Mouse (Mus musculus) forebrain, embryonic 16.5 days (tissue): ENCODE measurements at regions not wholly inside any gene's neighbourhood (a gene's known extent, or its start where the extent isn't known, plus 50 kb on each side); places are given as distances from the start of the nearest gene placed in this dataset.
A peak's percentile ranks its signal among the peaks of the same experiment; 100 is the strongest.

Experiments used
- ATAC-seq: fragments of 200-750 bp; cut with Nextera tagmentation; 2 replicates; pipeline ENCODE4 v1.8.0; 2017; ENCODE audit warnings: mild to moderate bottlenecking, moderate library complexity
- H3K27ac ChIP-seq: fragments of 300-500 bp; sonication (generic); 2 replicates; pipeline ENCODE4 v1.5.1; 2014; ENCODE audit warnings: low read length, control low read depth
- H3K27me3 ChIP-seq: fragments of 300-500 bp; sonication (generic); replicated peaks from 2 replicates; pipeline ENCODE4 v1.6.1; 2014; ENCODE audit warnings: low read length; ENCODE audit not compliant: control insufficient read depth, insufficient read depth
- H3K36me3 ChIP-seq: fragments of 300-500 bp; sonication (generic); 2 replicates; pipeline ENCODE4 v1.6.1; 2014; ENCODE audit not compliant: control insufficient read depth, insufficient read depth
- H3K4me1 ChIP-seq: fragments of 300-500 bp; sonication (generic); replicated peaks from 2 replicates; pipeline ENCODE4 v1.6.1; 2014; ENCODE audit warnings: low read length; ENCODE audit not compliant: control insufficient read depth, insufficient read depth
- H3K4me2 ChIP-seq: fragments of 300-500 bp; sonication (generic); 2 replicates; pipeline ENCODE4 v1.6.1; 2014; ENCODE audit warnings: mild to moderate bottlenecking, low read length, control low read depth
- H3K4me3 ChIP-seq: fragments of 300-500 bp; sonication (generic); replicated peaks from 2 replicates; pipeline ENCODE4 v1.5.1; 2014; ENCODE audit warnings: mild to moderate bottlenecking, low read length, control low read depth
- H3K9ac ChIP-seq: fragments of 300-500 bp; sonication (generic); replicated peaks from 2 replicates; pipeline ENCODE4 v1.6.1; 2014; ENCODE audit warnings: low read depth, low read length, control low read depth
- H3K9me3 ChIP-seq: fragments of 300-500 bp; sonication (generic); 2 replicates; pipeline ENCODE4 v1.6.1; 2016; ENCODE audit warnings: low read length; ENCODE audit not compliant: control insufficient read depth
- WGBS: fragments of 180-500 bp; shearing (Covaris S2); extraction: QIAGEN DNeasy Blood & Tissue Kit; methylation state at CpG from one replicate; pipeline ENCODE4 v1.1.7; 2014; 5-methylcytosine and 5-hydroxymethylcytosine counted together

DNA sequence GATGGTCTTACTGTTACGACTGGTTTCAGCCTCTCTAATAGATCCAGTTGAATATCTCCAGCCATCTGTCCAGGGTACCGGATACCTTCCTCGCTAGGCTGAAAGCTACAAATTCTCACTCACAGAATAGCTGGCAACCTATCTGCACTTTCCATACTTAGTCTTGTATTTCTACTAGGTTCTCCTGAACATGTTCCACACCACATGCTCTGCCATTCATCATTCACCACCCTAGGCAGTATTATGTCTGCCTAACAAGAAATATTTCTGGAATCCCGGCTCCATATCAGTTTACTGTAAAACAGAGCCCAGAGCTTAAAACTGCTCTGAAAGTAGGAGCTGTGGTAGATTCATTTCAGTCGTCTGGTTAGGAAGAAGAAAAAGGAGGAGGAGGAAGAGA, 1224.5 kb upstream of the Lrrc6 start:
- Histone ChIP-seq H3K9ac (no peak overlapping the region), H3K27me3 (no peaks in the 10 kb centered on the region), H3K36me3 (no peaks in the 10 kb centered on the region), H3K4me1 (no peaks in the 10 kb centered on the region), H3K4me3 (no peak overlapping the region), H3K9me3 (no peaks in the 10 kb centered on the region), H3K27ac (no peak overlapping the region), H3K4me2 (no peak overlapping the region)
- no peak for ATAC-seq
- 86% methylated on average over 5 of the region's 5 CpGs for WGBS

DNA sequence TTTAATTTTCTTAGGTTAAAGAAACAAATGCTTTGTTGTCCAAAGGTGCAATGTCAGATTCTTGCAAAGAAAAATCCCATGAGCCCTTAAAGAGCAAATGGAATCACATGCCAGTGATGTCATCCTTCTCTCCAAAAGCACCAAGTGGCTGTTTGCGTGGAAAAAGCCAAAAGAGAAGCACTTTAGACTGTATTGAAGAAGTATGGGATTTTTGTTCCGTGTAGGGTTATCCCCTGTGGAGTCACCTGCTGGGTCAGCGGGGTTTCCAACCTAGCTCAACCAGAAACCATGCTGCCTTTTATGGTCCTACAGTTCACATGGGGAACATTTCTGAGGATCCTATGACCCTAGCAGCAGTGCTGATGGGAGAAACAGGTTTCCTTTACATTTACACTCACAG, 1213.5 kb upstream of the Lrrc6 start:
- no peaks in the 10 kb centered on the region for H3K4me1 ChIP-seq
- no peaks in the 10 kb centered on the region for H3K36me3 ChIP-seq
- ATAC-seq, result no peak
- H3K27me3 ChIP-seq, result no peaks in the 10 kb centered on the region
- H3K9ac ChIP-seq, result no peak overlapping the region
- H3K4me2 ChIP-seq, result no peak overlapping the region
- 77% methylated on average over 3 of the region's 3 CpGs for WGBS
- H3K27ac ChIP-seq, result no peak overlapping the region
- H3K9me3 ChIP-seq, result no peaks in the 10 kb centered on the region
- no peak overlapping the region for H3K4me3 ChIP-seq

DNA sequence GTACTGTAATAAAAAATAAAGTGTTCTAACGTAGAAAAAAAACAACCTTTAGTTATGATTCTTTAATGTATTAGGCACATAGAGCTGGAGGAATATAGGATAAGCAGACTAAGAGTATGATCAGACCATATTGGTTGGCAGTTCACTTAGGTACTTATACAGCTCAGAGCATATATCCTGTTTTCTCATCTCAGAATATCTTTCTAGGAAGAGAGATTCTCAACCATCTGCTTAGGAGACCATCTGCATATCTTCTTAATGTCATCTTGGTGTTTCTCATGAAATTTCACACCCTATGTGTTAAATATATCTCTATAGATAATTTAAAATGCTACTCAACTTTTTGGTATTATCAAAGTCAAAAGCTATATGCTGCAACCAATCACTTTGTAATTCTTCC, 1185.4 kb upstream of the Lrrc6 start:
- H3K27ac ChIP-seq, result no peak overlapping the region
- peak; percentile 63 for ATAC-seq
- 59% methylated on average over 1 of the region's 1 CpGs for WGBS
- no peaks in the 10 kb centered on the region for H3K9me3 ChIP-seq
- H3K9ac ChIP-seq, result no peak overlapping the region
- H3K27me3 ChIP-seq, result no peaks in the 10 kb centered on the region
- H3K36me3 ChIP-seq, result no peaks in the 10 kb centered on the region
- H3K4me3 ChIP-seq, result no peak overlapping the region
- H3K4me1 ChIP-seq, result no peaks in the 10 kb centered on the region
- no peak overlapping the region for H3K4me2 ChIP-seq

DNA sequence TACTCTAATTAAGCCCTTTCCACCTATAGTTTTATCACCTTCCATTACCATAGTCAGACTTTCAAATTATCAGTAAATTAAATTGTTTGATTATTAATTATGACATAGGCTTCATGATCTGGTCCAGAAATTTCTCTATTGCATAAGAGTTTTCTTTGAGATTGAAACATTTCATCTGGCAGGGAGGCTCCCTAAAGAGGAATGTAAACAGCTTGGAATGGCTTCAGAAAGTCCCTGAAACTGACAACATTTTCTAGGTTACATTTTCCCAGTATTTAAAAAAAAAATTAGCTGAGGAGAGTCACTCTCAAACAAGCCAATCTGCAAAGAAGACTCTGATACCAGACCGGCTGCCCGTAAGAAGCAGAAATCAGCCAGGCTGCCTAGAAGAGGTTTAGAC, 1172.6 kb upstream of the Lrrc6 start:
- Histone ChIP-seq H3K4me1 (no peaks in the 10 kb centered on the region), H3K27me3 (no peaks in the 10 kb centered on the region), H3K27ac (no peak overlapping the region), H3K4me2 (no peak overlapping the region), H3K9ac (no peak overlapping the region), H3K36me3 (no peaks in the 10 kb centered on the region), H3K9me3 (no peaks in the 10 kb centered on the region), H3K4me3 (no peak overlapping the region)
- ATAC-seq, result no peak
- 87% methylated on average over 2 of the region's 2 CpGs for WGBS

DNA sequence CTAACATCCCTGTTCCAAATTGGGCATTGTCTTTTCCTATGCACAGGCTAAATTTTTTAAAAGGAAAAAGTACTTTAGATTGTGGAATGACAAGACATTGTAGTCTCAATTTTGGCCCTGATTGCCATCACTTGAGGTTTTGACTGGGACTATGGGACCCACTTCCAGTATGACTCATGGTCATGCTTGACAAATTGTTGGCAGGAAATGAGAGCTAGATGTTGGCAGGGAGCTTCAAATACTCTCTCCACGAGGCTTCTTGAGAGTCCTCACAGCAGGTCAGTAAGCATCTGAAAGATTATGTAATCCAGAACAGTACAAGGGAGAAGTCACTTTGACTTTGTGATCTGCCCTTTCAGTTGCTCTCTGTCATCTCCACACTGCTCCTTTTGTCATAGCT, 1135.4 kb upstream of the Lrrc6 start:
- 34% methylated on average over 1 of the region's 1 CpGs for WGBS
- H3K9me3 ChIP-seq, result no peaks in the 10 kb centered on the region

DNA sequence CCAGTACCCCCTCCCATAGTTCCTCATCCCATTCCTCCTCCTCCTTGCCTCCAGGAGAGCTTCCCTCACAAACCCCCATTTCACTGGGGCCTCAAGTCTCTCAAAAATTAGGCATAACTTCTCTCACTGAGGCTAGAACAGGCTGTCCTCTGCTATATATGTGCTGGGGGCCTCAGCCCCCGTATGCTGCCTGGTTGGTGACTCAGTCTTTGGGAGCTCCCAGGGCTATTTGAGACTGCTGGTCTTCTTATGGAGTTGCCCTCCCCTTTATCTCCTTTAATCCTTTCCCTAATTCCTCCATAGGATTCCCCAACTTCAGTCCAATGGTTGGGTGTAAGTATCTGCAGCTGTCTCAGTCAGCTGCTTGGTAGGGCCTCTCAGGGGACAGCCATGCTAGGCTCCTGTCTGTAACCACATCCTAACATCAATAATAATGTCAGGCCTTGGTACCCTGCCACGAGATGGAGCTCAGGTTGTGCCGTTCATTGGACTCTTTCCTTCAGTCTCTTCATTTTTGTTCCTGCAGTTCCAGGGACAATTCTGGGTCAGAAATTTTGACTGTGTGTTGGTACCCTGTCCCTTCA, 1126.1 kb upstream of the Lrrc6 start:
- no peaks in the 10 kb centered on the region for H3K9me3 ChIP-seq
- WGBS, result 80% methylated on average over 3 of the region's 3 CpGs

More for the DNA sequence above, 1135.4 kb upstream of the Lrrc6 start:
- no peak overlapping the region for H3K9ac ChIP-seq
- H3K36me3 ChIP-seq, result no peaks in the 10 kb centered on the region
- no peaks in the 10 kb centered on the region for H3K27me3 ChIP-seq
- no peak overlapping the region for H3K4me2 ChIP-seq
- H3K4me3 ChIP-seq, result no peak overlapping the region
- H3K4me1 ChIP-seq, result no peaks in the 10 kb centered on the region
- H3K27ac ChIP-seq, result no peak overlapping the region
- no peak for ATAC-seq

DNA sequence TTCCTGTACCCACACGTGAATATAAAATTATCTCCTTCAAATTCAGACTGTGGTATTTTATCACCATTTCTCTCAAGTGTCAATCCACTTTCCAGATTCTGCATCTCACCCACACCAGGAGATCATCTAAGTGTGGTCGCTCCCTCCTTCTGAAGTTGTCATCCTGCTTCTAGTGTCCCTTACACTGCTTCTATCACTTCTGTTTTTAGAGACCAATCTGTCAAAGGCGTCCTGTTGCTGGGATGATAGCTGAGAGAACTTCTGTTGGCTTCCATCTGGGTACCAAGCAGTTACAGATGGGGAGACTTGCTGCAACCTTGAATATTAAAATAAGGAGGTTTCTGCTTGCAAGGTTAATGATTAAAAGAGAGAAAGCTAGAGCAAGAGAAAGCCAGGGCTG, 1111.2 kb upstream of the Lrrc6 start:
- no peak overlapping the region for H3K9ac ChIP-seq
- H3K4me2 ChIP-seq, result no peak overlapping the region
- H3K27ac ChIP-seq, result no peak overlapping the region
- H3K27me3 ChIP-seq, result no peaks in the 10 kb centered on the region
- no peaks in the 10 kb centered on the region for H3K4me1 ChIP-seq
- WGBS, result 81% methylated on average over 3 of the region's 3 CpGs
- no peaks in the 10 kb centered on the region for H3K9me3 ChIP-seq
- no peaks in the 10 kb centered on the region for H3K36me3 ChIP-seq
- no peak overlapping the region for H3K4me3 ChIP-seq
- ATAC-seq, result no peak

More for the DNA sequence above, 1126.1 kb upstream of the Lrrc6 start:
- H3K27ac ChIP-seq, result no peak overlapping the region
- no peaks in the 10 kb centered on the region for H3K36me3 ChIP-seq
- no peaks in the 10 kb centered on the region for H3K27me3 ChIP-seq
- no peak overlapping the region for H3K9ac ChIP-seq
- H3K4me3 ChIP-seq, result no peak overlapping the region
- no peaks in the 10 kb centered on the region for H3K4me1 ChIP-seq
- H3K4me2 ChIP-seq, result no peak overlapping the region
- ATAC-seq, result no peak

DNA sequence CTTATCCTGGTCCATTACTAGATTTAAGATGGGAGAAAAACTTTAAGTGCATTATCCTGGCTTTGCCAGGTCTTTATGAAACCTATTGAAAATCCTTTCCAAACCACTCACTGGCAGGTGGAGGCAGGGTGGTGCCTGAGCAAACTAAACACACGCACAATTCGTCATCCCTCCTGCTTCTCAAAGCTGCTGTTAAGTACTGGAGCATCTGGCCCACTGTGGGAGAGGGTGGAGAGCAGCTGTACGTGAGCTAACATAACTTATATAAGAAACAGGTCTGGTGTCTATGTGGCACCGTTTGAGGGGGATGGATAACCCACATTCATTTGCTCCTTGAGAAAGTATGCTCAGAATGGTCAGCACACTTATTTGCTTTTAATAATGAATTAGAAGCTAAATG, 1097.7 kb upstream of the Lrrc6 start:
- H3K4me3 ChIP-seq, result no peak overlapping the region
- no peak overlapping the region for H3K9ac ChIP-seq
- no peak for ATAC-seq
- H3K36me3 ChIP-seq, result no peaks in the 10 kb centered on the region
- no peaks in the 10 kb centered on the region for H3K9me3 ChIP-seq
- 76% methylated on average over 4 of the region's 4 CpGs for WGBS
- no peaks in the 10 kb centered on the region for H3K4me1 ChIP-seq
- H3K27me3 ChIP-seq, result no peaks in the 10 kb centered on the region
- H3K4me2 ChIP-seq, result no peak overlapping the region
- H3K27ac ChIP-seq, result no peak overlapping the region

DNA sequence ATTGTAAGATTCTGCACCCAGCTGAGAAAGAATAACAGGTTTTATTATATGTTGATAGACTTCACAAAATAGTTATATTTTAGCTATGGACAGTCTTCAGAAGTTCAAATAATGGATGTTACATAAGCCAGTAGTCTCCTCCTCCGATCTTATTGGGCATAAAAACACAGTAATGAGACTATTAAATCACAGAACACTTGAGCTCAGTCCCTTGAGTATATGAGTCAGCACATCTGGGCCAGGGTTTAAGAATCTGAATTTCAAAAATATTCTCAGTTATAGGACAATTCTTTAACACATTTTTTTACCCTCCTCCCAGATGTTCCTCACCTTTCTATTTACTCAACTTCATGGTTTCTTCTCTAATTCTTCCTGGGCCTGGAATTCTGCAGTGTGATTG, 1075.9 kb upstream of the Lrrc6 start:
- no peak overlapping the region for H3K9ac ChIP-seq
- H3K4me2 ChIP-seq, result no peak overlapping the region
- H3K9me3 ChIP-seq, result no peaks in the 10 kb centered on the region
- no peaks in the 10 kb centered on the region for H3K27me3 ChIP-seq
- 93% methylated on average over 1 of the region's 1 CpGs for WGBS
- H3K4me1 ChIP-seq, result no peaks in the 10 kb centered on the region
- no peak for ATAC-seq
- no peak overlapping the region for H3K27ac ChIP-seq
- H3K36me3 ChIP-seq, result no peaks in the 10 kb centered on the region
- H3K4me3 ChIP-seq, result no peak overlapping the region

DNA sequence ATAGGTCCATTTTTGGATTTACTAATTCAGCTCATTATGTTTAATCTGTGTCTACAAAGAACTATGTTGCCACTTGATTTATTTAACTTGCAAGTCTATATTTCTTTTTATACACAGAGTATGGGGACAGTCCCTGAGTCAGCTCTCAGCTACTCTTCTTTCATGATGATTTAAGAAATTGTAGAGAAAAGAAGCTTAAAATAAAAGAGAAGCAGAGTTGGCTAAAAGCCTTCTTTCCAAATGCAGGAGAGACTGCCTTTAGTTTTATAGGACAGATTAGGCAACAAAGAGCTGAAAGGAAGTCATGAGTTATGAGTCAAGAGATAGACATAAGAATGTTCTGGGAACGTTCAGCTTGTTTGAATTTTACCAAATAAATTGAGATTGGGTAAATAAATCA, 1070.9 kb upstream of the Lrrc6 start:
- Histone ChIP-seq H3K4me3 (no peak overlapping the region), H3K36me3 (no peaks in the 10 kb centered on the region), H3K4me1 (no peaks in the 10 kb centered on the region), H3K27me3 (no peaks in the 10 kb centered on the region), H3K4me2 (no peak overlapping the region), H3K27ac (no peak overlapping the region), H3K9me3 (peaks cover 3% of the 10 kb centered on the region; the same call in 1 of the 2 replicates), H3K9ac (no peak overlapping the region)
- 78% methylated on average over 1 of the region's 1 CpGs for WGBS
- ATAC-seq, result no peak
